Mouse (Mus musculus): ENCODE measurements around the gene Vmn1r207-ps.
"Not testable (repeated sequence)": the region's sequence is repeated elsewhere in the genome, so short reads cannot be mapped to it uniquely, and the experiment has no call there.

The Vmn1r207-ps gene

GRCm38 (mm10) chr13:22729529-22729928 is at the start of gene Vmn1r207-ps:
Gene Vmn1r207-ps, minus strand, starts transcription at chr13:22729629.
- in situ Hi-C loops (cut with MboI, MseI), result not testable (repeated sequence)

- in situ Hi-C loops (cut with MboI, MseI), result loop anchor here (5.0 kb wide), 1 partner anchor 80 kb away; no protein-coding TSS in a partner anchor
Measured at GRCm38 (mm10) chr13:22777300-22777699, 47.9 kb upstream of the Vmn1r207-ps start, which contains the start of gene Vmn1r208. Gene Vmn1r208, minus strand, starts transcription at chr13:22777400.

GRCm38 (mm10) chr13:22771592-22771991 is 42.2 kb upstream of the Vmn1r207-ps start:
- in situ Hi-C loops (cut with MboI, MseI), result not testable (repeated sequence)

- in situ Hi-C loops (cut with MboI, MseI), result no loop called here
Measured at GRCm38 (mm10) chr13:22747524-22747923, 18.1 kb upstream of the Vmn1r207-ps start.

GRCm38 (mm10) chr13:22706947-22707346 is 22.5 kb downstream of the Vmn1r207-ps start:
- in situ Hi-C loops (cut with MboI, MseI), result not testable (repeated sequence)

- in situ Hi-C loops (cut with MboI, MseI), result not testable (repeated sequence)
Measured at GRCm38 (mm10) chr13:22702951-22703350, 26.5 kb downstream of the Vmn1r207-ps start.

All from regulatory T cell (primary cell).